Mouse (Mus musculus) megakaryocyte, embryonic 14.5 days (primary cell): ENCODE measurements around the gene Skil.

ENCODE experiments used
- FLI1 ChIP-seq: IDR thresholded peaks from 2 replicates; pipeline ENCODE4 v1.6.1; 2012; ENCODE audit warnings: low read length, inconsistent platforms, mixed read lengths
- GATA1 ChIP-seq: IDR thresholded peaks from 3 replicates; pipeline ENCODE4 v1.6.1; 2012; ENCODE audit warnings: mixed read lengths, low read length, inconsistent platforms, borderline replicate concordance

DNA sequence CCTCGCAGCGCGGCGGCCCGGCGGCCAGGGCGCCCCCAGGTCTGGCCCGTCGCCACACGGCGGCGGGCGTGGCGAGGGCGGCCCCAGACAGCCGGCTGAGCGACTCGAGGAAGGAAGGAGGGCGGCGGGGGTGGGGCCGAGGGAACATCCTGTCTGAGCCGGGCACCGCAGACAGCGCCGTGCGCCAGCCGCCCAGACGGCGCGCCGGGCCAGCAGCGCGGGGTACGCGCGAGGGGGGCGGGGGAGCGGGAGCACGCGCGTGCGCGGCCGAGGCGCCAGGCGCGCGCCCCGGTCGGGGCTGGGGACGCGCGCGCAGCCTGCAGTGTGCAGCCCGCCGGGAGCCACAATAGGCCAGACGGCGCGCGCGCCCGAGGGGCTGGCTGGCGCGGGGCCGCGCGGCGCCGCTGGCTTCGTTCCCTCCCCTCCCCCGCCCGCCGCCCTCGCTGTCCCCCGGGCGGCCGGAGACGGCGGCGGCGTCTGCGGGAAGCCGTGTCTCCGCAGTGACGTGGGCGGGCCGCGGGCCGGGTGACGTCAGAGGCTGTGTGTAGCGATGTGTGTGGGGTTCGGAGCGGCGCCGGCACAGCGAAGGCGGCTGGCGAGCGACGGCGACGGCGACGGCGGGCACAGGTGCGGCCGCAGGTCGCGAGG lies at the start of gene Skil:
- TF ChIP-seq GATA1 (no peak), FLI1 (no peak)
